Mouse (Mus musculus) kidney, postnatal 4 days (tissue): ENCODE results near the gene Cyp27a1.

ENCODE experiments used
- DNase-seq, 2 experiments: peaks; one replicate each; pipeline ENCODE4 v3.0.0; 2021; ENCODE audit warnings: mixed read lengths in 2 of 2

Gene Cyp27a1

DNA sequence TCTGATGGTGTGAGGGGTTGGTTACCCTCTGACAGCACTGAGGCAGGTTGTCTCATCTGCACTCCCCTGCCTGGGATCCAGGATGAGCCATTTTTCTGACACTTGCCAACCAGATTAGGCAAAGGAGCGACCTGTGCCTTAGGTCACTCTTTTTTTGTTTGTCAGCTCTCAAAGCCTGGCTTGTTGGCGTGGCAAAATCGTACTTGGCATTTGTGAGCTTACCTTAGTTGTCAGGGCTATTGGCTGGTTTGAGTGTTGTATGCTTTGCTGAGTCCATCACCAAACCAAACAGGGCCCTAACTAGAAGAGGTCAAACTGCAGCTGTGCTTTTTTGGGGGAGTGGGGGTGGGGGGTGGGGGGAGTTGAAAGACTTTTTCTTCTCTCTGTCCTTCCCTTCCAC is 5.9 kb downstream of the Cyp27a1 start:
- DNase-seq = no peak

DNA sequence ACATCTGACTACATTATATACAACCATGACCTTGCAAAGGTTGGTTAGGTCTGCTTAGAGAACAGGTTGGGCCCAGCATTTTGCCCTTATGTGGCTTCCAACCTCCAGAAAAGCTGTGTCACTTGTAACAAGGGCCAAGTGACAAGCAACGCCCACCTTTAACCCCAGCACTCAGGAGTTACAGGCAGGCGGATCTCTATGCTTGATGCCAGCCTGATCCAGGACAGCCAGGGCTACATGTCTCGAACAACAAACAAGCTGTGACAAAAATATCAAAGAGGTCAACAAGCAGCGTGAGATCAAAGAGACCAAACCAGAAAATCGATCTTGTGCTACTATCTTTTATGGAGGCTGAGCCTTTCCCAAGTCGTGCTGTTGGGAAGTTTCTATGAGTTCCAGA is 8.3 kb downstream of the Cyp27a1 start:
- no peak for DNase-seq

DNA sequence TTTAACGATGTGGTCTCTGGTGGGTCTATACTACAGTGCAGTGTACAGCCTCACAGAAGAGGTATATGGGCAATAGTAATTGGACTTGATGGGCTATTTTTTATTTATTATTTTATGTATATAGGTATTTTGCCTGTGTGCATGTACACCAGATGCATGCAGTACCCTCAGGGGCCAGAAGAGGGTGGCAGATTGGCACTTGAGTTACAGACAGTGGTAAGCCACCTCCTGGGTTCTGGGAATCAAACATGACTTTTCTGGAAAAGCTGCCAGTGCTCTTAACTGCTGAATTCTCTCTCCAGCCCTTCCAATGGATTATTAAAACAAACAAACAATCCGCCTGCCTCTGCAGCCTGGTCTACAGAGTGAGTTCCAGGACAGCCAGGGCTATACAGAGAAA is 10.4 kb downstream of the Cyp27a1 start:
- DNase-seq = peak; percentile 47 to 58

DNA sequence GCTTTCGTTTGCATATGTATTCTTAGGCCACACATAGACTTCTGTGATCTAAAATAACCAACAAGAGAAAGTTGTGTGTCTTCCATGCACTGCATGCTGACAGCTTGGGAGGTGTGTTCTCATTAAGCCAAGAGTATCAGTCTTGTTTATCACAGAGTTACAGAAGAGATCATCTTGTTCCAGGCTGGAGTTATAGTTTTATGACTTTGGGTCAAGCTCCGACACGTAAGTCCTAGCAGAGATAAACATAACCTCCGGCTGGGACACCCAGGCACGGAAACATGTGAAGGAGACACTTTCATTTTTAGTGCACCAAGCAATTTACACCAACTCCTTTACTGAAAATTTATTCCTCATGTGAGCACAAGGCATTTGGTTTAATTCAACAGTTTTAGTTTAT is 12.7 kb downstream of the Cyp27a1 start:
- DNase-seq = no peak

DNA sequence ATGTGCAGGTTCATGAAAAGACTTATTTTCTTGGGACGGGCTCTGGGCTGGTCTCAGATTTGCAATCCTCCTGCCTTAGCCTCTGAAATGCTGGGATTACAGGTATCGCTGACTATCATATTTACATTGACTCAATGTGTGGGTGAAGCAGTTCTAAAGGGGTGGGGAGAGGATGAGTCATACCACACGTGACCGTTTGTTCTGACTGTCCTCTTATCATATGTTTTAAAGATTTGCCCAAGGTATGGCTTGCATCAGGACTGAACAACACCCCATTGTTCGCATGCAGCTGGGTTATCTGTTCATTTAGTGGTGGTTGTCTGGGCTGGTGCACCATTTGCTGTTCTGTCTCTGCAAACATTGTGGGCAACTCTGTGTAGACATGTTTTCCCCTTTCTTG is 13.3 kb downstream of the Cyp27a1 start:
- DNase-seq = no peak

DNA sequence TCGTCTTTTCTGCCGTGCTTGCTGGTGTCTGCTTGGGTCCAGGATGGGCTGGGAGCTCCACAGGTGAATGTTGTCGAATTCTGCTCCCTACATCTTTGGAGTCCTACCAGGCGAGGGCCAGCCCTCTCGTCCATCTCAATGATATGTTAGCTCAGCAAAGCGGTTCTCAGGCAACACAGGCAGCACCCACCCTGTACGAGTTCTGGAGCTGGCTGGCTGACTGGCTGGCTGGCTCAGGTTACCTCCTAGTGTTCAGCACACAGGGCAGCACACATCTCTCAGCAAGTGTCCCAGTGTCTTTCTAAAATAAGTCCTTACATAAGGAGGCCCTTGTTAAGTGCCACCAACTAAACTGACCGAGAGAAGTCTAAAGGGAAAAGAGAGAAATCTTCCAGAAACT is 15.1 kb downstream of the Cyp27a1 start:
- no peak for DNase-seq

DNA sequence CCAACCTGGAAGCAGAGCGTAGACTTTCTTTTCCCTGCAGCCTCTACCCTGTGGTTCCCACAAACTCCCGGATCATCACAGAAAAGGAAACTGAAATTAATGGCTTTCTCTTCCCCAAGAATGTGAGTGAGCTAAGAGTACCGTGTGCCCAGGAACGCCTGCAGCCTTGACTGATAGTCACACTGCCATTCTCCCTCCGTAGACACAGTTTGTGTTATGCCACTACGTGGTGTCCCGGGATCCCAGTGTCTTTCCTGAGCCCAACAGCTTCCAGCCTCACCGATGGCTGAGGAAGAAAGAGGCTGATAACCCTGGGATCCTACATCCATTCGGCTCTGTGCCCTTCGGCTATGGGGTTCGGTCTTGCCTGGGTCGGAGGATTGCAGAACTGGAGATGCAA is 23.6 kb downstream of the Cyp27a1 start:
- DNase-seq = no peak

DNA sequence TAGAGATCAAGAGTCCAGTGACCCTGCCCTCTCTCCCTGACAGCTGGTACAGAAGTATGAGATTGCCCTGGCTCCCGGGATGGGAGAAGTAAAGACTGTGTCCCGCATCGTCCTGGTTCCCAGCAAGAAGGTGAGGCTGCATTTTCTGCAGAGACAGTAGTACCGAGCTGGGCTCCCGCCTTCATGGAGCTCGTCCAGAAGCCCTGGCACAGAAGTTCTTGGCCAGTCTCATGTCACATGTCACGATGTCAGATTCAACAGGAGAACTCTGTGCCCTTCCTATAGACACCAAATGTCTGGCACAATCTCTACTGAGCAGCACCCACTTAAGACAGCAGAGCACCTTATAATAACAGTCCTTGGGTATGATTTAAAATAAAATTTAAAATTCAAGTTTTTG is 24.1 kb downstream of the Cyp27a1 start:
- no peak for DNase-seq

DNA sequence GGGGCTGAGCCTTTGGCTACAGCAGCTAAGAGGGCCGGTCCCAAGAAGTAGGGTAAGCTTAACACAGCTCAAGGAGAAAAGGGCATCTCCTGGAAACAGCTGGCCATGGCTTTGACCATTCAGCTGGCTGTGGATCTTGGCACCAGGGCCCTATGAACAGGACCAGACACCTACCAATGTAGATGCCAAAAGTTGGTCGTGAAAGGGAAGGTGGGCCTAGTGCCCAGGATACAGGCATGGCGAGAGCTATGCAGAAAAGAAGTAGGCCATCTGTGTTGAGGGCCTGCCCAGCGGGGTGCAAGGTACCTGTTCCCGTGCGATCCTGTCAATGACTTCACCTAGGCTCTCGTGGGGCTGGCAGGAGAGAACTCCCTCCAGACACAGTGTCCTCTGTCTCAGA is 27.5 kb downstream of the Cyp27a1 start:
- DNase-seq = no peak

DNA sequence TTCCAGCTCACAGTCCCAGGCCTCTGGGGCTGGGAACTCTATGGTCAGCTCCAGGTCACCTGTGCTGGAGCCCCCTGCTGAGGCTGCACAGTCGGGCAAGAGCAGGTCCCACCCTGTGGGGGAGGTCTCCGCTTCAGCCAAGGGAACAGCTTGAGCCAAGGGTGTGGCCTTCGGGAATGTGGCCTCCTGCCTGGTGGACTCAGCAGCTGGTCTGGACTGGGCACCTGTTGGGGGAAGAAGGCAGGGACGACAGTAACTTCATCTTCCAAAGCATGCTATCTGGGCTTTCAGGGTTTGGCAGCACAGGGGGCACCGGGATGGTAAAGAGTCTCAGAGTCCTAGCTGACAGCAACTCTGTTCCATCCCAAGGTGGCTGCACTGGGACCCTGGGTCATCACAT is 34.0 kb downstream of the Cyp27a1 start:
- DNase-seq = peak in 1 of 2 experiments; percentile 15

DNA sequence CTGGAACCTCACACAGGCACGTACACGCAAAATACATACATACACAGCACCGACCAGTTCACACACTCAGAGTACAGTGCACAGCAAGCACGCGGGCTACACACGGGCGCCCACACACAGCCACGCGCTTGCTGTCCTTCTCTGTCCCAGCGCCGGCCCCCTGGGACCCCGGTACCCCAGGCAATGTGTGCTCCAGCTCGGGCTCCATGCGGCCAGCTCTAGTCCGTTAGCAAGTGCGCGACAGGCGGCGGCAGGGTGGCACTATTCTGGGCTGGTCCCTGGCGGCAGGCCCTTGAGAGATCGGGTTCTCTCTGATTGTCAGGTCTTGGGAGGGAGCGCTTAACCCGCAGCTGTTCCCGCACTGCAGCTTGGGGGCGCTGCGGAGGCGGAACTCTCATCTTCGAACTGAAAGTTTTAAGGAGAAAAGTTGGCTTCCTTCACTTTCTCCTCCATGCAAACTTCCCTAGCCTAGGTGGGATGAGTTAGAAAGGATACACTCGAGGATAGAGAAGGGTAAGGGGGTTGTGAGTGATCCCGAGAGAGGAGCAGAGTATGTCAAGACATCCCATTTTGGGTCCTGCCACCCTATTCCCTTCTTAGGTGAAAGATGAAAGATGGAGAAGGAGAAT is 35.4 kb downstream of the Cyp27a1 start, which contains the start of gene Prkag3:
Gene Prkag3 (minus strand): TSS at position 579 of the 629 bp plus-strand sequence.
- peak; percentile 75 to 83 for DNase-seq

DNA sequence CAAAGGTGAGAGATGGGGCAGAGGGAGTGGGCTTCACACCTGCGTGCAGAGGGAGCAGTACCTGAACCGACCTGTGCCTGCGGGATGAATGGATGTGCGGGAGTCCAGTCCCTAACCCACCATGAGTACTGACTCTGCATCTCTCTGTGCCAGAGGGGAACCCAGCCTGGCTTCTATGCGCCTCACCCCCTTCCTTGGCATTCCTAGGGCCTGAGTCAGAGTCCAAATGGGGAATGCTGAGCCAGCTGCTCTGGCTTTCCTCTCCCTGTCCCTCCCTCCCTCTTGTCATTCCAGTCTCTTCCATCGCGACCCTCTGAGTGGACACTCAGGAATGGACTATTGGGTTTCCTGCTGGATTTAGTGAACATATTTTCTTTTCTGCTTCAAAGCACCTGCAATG is 35.9 kb downstream of the Cyp27a1 start:
- peak; percentile 52 to 74 for DNase-seq

DNA sequence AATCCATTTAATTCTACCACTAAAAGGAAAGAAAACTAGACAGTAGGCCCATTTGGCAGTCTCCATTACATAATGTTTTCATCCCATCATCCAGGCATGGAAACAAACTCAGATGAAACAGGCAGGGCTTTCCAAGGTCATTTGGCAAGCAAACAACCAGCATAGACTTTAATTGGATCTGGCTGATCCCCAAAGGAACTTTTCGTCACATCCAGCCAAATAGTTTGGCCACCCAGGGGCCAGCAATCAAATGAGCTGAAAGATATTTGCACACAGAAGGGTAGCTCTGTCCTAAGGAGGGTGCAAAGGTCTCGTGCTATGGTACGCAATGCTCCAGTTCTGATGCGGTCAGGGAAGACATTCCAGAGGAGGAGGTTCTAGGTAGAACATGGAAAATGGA is 37.3 kb downstream of the Cyp27a1 start:
- DNase-seq = peak in 1 of 2 experiments; percentile 15

DNA sequence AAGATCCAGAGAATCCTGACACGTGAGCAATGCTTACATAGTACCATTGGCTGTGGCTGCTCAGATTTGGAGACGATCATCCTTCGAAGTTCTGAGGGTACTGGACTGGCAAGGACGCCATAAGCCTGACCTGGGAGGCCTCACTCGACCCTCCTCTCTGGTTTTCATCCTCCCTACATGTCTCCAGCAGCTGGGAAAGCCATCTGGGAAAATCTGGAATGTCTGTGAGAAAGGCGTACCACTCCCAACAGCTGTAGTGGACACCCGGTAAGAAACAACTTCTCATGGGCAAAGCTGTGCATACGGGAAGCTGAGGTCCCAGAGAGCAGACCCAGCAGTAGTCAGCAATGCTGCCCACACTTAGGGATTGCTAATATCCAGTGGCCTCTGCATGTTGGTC is 38.8 kb downstream of the Cyp27a1 start:
- no peak for DNase-seq

DNA sequence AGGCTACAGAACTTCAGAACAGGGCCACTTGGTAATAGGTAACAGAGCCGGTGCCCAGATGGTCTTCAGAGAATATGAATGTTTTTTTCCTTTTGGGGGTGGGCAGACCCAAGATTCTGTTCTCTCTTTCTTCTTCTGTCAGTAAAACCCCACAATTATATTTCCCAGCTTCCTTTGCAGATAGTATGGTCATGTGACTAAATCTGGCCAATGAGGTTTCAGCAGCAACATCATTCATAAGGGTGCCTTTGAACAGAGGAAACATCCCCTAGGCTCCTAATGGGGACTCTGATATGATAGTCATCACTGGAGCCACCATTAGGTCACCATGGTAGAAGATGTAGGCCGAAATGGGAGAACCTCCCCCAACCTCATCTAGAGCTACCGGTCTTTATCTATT is 39.5 kb downstream of the Cyp27a1 start:
- no peak for DNase-seq

DNA sequence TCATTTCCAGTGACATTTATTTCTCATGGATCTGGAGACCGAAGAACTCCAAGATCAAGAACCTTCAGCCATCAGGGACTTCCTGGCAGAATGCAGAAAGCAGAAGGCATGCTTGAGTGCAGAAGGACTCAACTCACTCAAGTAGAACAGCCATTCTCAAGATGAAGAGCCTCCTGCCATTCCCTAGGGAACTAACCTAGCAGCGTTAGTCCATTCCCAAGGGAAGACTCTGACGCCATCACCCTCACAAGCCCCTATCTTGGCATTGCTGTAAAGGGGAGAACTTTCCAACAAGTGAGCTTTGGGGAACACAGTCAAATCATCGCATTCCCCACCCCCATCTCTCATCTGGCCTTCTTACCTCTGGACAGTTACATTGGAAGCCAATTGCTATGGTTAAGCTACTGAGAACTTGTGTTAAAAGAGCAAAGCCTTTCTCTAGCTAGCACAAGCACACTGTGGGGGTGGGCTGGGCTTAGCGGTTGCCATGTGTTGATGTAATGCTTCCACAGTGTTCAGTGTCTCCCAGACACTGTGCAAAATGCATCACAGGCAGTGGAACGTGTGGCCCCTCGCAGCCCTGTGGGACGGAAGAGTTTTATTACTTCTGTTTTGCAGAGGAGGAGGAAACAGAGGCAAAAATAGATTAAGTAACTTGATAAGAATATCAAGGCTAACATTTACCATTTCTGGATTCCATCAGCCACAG is 40.0 kb downstream of the Cyp27a1 start:
- DNase-seq = no peak

DNA sequence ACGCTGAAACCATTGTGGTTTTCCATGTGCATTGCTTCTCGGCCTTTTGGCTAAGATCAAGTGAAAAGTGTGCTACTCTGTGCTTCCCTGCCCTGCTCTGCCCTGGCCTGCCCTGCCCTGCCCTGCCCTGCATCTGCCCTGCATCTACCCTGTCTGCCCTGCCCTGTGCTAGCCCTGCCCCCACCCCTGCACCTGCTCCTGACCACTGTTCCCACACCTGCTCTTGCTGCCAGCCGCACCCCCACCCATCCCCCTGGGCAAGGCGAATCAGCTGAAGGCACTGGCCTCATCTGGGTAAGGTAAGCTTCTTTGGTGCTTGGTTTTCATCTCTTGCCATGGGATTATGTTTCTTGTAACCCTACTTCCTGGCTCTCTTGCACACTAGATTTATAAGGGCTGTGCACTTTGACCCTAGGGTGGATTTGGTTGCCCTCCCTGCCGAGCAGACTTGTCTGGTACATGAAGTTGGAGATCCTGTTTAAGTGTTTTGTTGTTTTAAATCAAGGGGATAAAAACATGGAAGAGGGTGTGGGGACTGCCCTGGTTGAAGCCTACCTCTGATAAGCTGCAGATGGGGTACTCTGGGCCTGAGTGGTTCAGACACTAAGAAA is 40.9 kb downstream of the Cyp27a1 start:
- DNase-seq = peak in 1 of 2 experiments; percentile 50

DNA sequence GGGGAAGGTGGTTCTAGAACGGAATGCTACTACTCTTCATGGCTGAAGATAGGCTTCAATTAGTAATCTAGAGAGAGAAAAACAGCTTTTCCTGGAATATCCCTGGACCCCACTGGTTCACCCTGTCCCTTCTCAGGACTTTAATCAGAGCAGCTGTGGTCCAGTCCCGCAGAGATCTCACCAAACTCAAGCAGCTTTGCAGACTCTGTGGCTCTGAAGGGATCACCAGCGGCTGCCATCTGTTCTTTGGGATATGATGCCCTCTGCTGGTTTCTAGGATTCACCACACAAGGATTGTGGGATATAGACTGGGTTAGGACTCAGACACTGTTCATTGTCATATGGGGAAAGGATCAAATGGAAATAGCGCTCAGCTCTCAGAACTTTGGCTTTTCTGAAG is 46.4 kb downstream of the Cyp27a1 start:
- peak; percentile 51 to 70 for DNase-seq

DNA sequence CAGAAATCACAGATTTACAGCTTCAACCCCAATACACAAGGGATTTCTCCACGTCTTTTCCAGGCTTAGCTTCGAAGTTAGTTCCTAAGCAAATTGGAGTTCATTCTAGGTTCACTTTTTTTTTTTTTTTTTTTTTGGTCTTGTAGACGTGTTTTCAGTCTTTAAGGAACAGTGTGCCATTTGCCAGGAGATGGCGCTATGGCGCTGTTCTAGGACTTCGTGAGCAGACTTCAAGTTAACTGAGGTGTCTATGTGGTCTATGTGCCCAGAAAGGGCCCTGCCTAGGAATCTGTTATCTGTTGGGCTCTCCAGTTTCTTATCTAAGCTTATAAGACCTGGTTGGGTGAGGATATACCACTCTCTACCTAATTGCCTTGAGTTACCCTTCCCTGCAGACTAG is 49.7 kb downstream of the Cyp27a1 start:
- peak; percentile 86 to 90 for DNase-seq

DNA sequence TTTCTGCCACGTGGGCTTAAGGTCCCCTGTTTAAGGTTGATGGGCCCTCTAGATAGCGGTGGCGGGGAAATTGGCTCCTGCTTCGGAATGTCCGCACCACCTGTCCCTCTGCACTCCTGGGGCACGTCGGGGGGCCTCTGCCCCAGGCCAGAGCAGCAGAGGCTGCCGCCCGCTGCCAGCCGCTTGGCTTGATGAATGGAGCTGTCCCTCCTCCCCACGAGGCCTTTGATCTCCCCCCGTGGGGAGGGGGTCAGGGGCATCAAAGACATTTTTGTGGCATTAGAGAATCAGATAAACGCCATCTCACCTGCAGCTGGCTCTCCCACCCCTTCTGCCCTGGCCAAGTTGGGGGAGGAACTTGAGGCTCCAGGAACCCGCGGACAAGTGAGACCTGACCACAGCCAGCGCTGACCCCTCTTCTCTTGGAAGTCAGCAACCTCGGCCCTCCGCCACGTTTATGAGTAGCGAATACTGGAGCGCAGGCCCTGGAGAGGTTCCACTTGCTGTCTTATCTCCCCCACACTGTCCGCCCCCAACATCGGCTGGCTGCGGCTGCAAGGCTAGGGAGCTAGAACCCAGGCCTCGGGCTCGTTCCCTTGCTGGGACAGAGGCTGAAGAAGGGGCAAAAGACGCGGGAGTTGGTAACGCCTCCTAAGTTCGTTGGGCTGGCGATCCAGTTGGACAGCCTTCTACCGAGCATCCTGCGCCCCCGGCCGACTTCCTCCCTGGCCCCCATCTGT is 57.5 kb downstream of the Cyp27a1 start:
- DNase-seq = peak in 1 of 2 experiments; percentile 43

DNA sequence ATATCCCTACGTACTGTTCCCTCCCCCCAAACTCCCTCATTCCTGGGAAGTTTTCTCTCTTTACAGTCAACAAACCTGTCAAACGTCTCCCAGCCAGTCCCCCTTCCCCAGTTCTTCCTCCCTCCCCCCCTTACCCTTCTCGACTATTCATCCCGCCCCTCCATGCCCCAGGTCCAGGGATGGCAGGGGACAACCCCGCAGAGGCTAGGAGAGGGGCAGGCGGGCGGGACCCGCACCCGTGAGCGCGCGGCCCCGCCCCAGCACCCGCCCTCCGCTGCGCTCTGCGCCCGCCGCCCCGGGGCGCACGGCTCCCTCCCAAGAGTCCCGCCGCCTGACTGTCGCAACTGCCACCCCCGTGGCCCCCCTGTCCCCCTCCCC is 58.1 kb downstream of the Cyp27a1 start:
- DNase-seq = peak in 1 of 2 experiments; percentile 26

DNA sequence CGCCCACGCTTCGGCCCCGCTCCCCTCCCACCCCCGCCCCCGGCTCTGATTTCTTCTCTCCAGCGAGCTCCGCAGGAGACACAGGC is 58.3 kb downstream of the Cyp27a1 start, which contains the start of gene Wnt6:
Gene Wnt6 (plus strand): TSS at position 48 of the 86 bp plus-strand sequence.
- DNase-seq = no peak

DNA sequence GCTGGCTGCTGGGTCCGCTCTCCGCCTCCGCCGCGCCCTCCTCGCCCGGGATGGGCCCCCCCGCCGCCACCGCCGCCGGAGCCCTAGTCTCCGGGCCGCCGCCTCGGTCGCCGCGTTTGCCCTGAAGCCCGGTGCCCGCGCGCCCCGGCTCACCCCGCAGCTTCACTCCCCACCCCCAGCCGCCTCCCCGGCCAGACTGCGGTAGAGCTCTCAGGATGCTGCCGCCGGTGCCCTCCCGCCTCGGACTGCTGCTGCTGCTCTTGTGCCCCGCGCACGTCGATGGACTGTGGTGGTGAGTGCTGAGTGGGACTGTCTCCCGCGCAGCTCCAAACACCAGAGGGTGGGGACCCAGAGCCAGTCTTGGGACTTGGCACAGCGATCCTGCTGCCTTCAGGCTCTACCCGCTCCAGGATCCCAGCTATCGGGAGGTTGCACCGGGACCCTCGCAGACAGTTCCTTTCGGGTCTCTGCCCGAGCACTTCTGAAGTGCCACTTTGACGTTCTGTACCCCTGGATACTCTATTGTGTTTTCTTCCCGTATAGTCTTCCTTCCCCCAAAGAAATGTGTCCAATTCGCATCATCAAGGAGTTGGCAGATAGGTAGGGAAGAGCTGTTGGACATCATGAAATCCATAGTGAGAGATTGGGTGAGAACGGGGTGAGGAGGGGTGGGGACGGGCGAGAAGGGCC is 58.7 kb downstream of the Cyp27a1 start:
- peak in 1 of 2 experiments; percentile 50 for DNase-seq
